Mouse (Mus musculus): Measurements from ENCODE around the gene Mpig6b.

Mpig6b gene

GRCm38 (mm10) chr17:35015296-35015695 is 50.7 kb downstream of the Mpig6b start:
- no peak for DNase-seq

- DNase-seq = no peak
Observed at GRCm38 (mm10) chr17:35013221-35013620, 52.8 kb downstream of the Mpig6b start.

Data from kidney, adult 11 months (tissue).